Mouse (Mus musculus) cerebellum, postnatal 10 days (tissue): ENCODE data around the gene Pycr1.
"Not testable (repeated sequence)": the region's sequence is repeated elsewhere in the genome, so short reads cannot be mapped to it uniquely, and the experiment has no call there.

ENCODE experiments used
- DNase-seq, 2 experiments: peaks; one replicate each; pipeline ENCODE4 v3.0.0; 2021; ENCODE audit warnings: mixed read lengths in 2 of 2

Gene Pycr1

GRCm38 (mm10) chr11:120643601-120643987 is at the start of gene Pycr1:
TSS of gene Pycr1 (minus strand) at chr11:120643769.
- DNase-seq: peak; percentile 96 to 97

GRCm38 (mm10) chr11:120692471-120693011 is 49.0 kb upstream of the Pycr1 start:
- DNase-seq: peak in 1 of 2 experiments; percentile 49

- no peak for DNase-seq
These were observed 45.8 kb upstream of the Pycr1 start for GRCm38 (mm10) chr11:120689365-120689764.

- DNase-seq: no peak
These were observed 43.2 kb upstream of the Pycr1 start for GRCm38 (mm10) chr11:120686650-120687272.

GRCm38 (mm10) chr11:120684660-120685059 is 41.1 kb upstream of the Pycr1 start:
- no peak for DNase-seq

GRCm38 (mm10) chr11:120684086-120684485 is 40.5 kb upstream of the Pycr1 start:
- no peak for DNase-seq

GRCm38 (mm10) chr11:120683536-120683935 is 40.0 kb upstream of the Pycr1 start:
- DNase-seq: no peak

- DNase-seq: no peak
These were observed 39.1 kb upstream of the Pycr1 start for GRCm38 (mm10) chr11:120682683-120683082.

GRCm38 (mm10) chr11:120679909-120680308 is 36.3 kb upstream of the Pycr1 start:
- peak; percentile 33 to 42 for DNase-seq

GRCm38 (mm10) chr11:120676951-120677350 is 33.4 kb upstream of the Pycr1 start:
- DNase-seq: no peak

GRCm38 (mm10) chr11:120675875-120676274 is 32.3 kb upstream of the Pycr1 start:
- not testable (repeated sequence) for DNase-seq

- DNase-seq: no peak
These were observed 30.1 kb upstream of the Pycr1 start for GRCm38 (mm10) chr11:120673594-120674122.

GRCm38 (mm10) chr11:120672687-120673593 is 29.4 kb upstream of the Pycr1 start, which contains the start of gene Aspscr1:
TSS of gene Aspscr1 (plus strand) at chr11:120672973.
- DNase-seq: peak; percentile 98

GRCm38 (mm10) chr11:120666617-120667016 is 23.0 kb upstream of the Pycr1 start:
- no peak for DNase-seq

GRCm38 (mm10) chr11:120665406-120665805 is 21.8 kb upstream of the Pycr1 start:
- peak in 1 of 2 experiments; percentile 20 for DNase-seq

GRCm38 (mm10) chr11:120663714-120664113 is 20.1 kb upstream of the Pycr1 start:
- no peak for DNase-seq

GRCm38 (mm10) chr11:120662759-120663158 is 19.2 kb upstream of the Pycr1 start:
- peak; percentile 50 to 53 for DNase-seq

- DNase-seq: no peak
These were observed 17.5 kb upstream of the Pycr1 start, which contains the start of gene Notum for GRCm38 (mm10) chr11:120661076-120661460. TSS of gene Notum (minus strand) at chr11:120661175.

GRCm38 (mm10) chr11:120660301-120661075 is 16.9 kb upstream of the Pycr1 start:
- DNase-seq: peak; percentile 57 to 67

GRCm38 (mm10) chr11:120659509-120660300 is 16.1 kb upstream of the Pycr1 start:
- DNase-seq: no peak

- DNase-seq: peak; percentile 84
These were observed 15.4 kb upstream of the Pycr1 start for GRCm38 (mm10) chr11:120658876-120659410.
